Mouse (Mus musculus): Measurements from ENCODE around the gene Pgrmc2.

The Pgrmc2 gene

DNA sequence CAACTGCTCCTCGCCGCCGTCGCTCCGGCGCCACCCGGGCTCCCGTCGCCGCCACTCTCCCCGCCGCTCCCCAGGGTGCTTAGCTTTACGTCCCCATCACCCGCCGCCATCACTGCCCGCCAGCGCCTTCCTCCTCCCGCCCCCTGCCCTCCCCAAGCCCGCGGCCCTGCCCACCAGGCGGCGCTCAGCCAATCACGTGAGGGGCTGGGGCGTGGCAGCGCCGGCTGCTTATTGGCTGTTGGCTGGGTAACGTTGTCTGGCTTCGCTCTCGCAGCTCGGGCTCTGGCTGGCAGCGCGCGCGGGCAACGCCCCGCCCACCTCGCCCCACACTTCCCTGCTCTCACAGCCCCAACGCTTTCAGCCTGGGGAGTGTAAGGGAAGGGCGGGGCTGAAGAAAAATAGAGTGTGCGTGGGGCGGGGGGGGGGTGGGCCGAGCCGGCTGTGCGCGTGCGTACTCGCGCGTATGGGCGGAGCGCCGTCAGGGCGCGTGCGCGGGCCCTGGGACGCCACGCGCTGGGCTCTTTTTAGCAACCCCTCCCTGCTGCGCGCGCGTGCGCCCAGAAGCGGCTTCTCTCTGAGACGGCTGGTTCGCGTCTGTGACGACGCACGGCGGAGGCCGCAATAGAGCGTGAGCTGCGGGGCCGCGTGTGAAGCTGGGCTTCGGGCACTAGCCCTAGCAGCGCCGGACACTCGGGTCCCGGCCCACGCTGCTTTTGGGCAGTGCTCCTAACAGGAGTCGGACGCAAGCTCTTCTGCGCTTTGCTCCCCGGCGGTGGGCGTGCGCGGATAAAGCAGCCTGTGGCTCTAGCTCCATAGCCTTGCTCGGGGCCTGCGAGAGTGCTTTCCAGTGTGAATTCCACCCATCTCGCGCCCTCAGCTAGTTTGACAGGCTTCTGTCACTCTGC, at the start of gene Pgrmc2:
Pgrmc2 (minus strand) TSS at position 162 of the 905 bp plus-strand sequence.
- DNase-seq (ENCODE audit: low spot score in 2 of 2): peak; percentile 98

DNA sequence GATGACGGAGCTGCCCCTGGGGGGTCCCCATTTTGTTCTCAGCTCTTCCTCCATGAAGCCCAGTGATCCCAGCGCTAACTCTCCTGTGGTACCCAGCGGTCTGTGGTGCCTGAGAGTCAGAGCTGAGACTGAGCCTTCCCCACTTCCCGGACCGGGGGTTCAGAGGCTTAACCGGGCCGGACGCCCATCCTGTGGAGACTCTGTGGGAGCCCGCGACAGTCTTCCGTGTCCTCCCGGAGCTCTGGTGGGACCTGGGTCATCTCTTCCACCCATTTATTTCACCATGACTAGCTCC, 41.1 kb upstream of the Pgrmc2 start:
- no peak for DNase-seq (ENCODE audit: low spot score in 2 of 2)

DNA sequence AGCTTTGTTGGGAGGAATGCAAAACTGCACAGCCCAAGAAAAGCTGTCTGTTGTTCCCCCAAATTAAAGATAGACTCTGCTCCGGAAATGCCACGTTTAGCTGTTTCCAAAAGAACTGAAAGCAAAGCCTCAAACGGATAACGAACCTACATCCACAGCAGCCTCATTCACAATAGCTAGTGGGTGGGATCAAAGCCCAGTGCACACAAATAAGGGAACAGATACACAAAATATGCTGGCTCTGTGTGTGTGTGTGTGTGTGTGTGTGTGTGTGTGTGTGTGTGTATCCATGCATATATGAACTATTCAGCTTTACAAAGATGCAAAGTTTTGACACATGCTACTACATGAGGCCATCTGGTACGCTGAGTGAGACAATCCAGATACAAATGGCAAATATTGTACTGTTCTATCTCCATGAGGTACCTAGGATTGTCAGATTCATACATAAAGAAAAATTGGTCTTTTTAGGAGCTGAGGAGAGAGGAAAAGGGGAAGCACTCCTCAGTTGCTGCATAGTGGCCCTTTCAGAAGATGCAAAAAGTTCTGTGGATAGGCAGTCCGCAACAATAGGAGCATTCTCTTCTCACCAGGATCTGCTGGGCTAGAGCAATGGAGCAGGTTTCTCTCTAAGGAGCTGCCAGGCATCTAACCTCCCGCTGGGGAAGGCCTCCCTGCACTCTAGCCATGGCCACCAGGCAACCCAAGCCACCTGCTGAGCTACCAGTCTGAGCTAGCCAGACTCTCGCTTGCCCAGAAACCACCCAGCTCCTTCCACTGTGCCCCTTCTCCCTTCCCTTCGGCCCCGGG, 40.5 kb upstream of the Pgrmc2 start:
- no peak for DNase-seq (ENCODE audit: low spot score in 2 of 2)

DNA sequence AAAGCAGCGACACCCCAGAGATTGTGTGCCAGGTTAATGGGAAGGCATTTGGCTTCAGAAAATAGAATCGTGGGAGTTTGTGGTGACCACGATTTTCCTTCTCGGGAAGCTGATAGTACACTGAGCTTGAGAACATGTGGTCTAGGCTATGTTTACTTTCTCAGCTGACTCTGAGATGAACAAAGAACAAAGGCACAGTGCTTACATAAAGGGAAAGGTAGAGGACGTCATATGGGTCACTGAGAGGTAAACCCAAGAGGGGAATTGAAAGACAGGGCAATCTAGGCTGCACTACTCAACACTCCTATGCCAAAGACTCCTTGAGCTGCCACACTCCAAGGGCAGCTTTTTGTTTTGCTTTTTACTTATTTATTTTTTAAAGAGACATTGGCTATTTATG, 35.3 kb upstream of the Pgrmc2 start:
- no peak for DNase-seq (ENCODE audit: low spot score in 2 of 2)

DNA sequence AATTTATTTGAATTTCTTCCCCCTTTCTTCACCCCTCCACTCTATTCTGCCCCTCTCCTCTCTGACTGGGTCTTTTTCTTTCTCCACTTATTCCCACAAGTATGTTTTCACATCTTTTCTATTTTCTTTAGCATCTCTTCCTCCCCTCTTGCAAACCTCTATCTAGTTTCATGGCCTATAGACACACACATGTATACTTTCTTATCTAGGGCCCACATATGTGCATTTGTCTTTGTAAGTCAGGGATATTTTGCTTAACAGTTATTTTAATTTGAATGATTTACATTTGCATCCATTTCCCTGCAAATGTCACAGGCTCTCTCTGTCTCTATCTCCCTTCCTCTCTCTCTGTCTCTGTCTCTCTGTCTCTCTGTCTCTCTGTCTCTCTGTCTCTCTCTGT, 34.6 kb upstream of the Pgrmc2 start:
- DNase-seq (ENCODE audit: low spot score in 2 of 2): no peak

DNA sequence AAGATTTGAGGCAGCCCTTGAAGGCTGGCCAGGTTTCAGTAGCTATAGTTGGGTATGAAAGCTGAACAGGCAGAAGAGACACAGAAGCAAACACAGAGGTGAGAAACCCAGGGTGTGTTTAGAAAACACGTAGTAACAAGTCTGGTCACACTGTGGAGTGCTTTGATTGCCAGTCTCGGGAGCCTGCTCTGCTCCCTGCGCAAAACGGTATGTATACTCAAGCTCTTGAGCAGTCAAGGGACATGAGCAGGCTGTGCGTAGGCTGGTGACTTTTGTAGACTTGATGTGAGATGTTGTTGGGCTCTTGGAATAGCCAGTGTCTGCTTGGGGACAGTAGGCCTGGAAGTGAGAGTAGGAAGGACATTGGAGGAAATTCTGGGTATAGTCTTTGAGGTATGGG, 30.3 kb upstream of the Pgrmc2 start:
- peak; percentile 19 to 58 for DNase-seq (ENCODE audit: low spot score in 2 of 2)

DNA sequence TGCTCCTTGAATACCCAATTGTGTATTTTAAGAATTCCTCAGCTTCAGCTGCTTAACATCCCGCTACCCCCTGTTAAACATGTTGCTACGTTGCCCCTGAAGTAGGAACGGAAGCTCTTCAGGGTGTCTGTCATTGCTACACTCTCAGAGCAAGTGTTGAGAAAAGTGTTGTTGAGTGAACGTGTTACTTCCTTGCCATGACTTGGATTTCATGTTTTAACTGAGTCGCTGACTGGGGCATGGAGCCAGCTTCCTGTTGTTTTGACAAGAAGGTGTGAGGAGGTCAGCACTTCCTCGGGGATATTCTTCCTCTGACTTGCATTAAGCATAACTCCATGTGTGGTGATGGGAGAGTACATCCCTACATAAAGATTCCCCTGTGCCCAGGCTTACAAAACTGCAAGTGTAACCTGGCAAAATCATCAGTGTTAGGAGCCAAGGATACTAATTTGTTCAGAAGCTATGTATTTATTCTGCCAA, 25.5 kb upstream of the Pgrmc2 start:
- DNase-seq (ENCODE audit: low spot score in 2 of 2): no peak

DNA sequence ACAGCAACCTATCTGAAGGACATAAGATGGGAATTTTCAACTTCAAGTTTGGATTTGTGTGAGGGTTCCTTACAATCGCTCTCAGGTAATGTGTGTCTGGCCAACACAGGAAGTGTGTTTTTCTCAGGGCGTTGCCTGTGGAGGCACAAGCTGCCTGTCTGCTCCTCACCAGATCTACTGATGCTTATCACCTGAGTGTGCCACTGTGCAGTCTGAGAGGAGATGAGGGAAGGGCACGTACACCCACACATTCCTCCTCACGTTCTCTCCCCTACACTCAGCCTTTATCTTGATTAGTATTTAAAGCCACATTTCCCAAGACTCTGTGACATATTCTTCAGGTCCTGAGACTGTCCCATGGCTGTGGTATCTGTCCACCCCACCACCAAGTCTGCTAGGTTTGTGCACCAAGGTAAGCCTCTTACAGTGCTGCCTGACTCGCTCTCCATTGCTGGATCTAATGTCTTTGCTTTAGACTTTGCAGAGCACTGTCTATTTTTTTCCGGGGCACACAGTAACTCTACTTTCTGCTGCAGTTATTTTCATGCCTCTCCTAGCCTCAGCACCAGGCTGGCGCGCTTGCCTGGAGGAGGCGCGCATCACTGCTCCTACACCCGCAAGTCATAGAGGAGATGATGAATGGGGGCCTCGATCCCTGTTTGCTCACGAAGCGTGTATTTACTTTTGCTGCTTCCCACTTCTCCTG, 24.9 kb upstream of the Pgrmc2 start:
- DNase-seq (ENCODE audit: low spot score in 2 of 2): peak; percentile 19 to 20

DNA sequence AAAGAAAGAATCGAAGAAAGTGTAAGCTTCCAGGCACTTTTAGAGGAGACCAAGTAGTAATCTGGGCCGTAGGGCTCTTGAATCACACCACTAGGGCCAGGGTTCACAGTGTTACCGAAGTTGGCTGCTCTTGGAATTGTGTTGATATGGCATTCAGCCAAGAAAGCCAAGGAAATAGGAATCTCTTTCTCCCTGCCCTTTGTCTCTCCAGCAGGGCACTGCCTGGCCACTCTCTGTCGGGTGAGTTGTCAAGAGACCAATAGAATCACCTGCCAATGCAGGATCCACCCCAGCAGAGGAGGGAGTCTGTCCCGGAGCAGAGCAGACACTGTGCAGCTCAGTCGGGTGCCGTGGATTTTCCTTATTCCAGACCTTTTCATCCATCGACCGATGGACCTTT, 19.1 kb upstream of the Pgrmc2 start:
- DNase-seq (ENCODE audit: low spot score in 2 of 2): no peak

DNA sequence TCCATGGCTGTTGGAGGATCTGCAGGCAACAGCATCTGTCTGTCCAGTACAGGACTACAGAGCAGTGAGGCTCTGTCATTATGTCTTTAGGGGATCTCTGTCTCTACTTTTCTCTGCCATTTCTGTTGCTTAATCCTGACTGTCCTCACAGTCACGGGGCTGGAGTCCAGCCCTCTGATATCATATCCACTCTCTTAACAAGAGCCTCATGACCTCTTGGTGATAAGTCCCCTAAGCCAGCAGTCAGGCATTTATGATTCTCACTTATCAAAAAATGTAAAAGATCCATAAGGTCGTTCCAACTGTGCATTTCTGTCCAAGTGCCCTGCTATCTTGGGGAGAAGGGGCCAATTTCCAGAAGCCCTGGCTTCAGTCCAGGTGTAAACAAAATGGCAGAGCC, 17.3 kb upstream of the Pgrmc2 start:
- no peak for DNase-seq (ENCODE audit: low spot score in 2 of 2)

DNA sequence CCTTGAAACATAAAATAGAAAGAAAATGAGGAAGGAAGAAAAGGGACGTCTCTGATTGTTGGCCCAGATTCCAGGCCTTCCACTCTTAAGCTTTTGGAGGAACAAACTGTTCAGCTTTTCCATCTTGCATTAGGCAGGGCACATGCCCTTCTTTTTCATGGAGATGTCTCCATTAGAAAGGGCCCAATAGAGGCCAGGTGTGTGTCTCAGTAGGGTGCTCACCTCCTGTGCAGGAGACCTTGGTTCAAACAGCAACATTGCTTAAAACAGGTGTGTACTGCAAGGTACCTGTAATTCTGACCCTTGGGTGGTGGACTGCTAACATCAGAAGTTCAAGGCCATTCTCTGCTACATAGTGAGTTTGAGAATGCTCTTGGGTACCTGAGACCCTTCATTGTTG, 16.8 kb upstream of the Pgrmc2 start:
- no peak for DNase-seq (ENCODE audit: low spot score in 2 of 2)

DNA sequence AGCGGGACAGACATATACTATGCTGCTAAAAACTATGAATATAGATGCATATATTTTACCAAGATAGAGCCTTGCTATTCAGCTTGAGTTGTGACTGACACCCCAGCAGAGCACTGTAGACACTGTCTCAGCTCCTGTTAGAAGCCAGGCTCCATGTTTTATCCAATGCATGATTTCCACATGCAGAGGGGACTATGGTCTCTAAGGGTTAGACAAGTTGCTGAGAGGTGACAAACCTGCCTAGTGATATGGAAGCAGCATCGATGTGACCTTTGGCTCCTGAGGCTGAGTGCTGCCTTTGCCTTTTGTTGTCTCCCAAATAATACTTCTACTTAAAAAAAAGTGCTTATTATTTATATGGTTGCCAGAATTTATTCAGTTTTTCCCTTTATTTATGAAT, 10.4 kb upstream of the Pgrmc2 start:
- DNase-seq (ENCODE audit: low spot score in 2 of 2): no peak

DNA sequence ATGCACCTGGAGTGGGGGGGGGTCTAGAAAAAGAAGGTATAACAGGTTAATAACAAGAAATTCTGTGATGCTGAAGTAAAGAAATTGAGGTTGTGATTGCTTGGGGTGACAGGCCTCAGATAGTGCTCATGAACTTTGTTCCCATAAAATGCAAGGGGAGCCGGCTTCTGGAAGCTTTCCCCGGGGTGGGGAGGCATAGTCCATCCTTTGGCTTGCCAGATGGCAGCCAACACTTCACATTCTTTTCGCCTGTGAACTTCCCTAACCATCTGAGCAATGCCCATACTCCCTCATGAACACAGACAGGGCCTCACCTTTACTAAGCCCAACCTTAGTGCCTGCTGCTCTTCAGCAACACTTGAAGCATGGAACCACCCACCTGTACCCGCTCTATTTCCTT, 9.5 kb upstream of the Pgrmc2 start:
- DNase-seq (ENCODE audit: low spot score in 2 of 2): no peak

DNA sequence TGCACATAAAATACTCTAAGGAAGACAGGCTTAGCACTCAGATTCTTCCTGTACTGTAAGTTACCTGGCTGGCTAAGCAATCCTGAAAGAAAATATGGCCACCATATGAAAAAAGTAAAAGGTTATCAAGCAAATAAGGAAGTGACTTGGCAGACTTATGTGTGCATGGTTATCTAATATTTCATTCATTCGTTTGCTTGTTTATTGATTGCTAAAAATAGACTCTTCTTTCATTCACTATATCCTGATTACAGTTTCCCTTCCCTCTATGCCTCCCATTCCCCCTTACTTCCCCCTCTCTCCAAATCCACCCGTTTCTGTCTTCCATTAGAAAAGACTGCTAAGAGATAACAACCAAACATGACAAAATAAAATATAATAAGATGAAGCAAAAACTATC, 8.0 kb upstream of the Pgrmc2 start:
- DNase-seq (ENCODE audit: low spot score in 2 of 2): no peak

DNA sequence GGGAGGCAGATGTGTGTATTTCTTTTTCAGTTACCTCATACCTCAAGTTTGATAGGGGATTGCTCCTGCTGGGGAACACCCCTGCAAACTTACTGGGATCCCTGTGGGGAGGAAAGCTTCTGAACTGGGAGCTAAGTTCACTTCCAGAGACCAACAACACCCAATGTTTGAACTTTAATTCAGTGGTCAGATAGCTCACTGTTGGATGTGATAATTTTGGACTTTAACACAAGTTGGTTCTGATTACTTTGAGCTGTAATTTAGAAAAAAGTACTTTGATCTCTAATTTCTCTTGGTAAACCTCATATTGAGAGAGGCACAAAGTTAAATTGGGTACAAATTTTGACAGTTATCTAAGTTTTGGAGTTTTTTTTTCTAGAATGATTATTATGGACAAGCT, 4.2 kb upstream of the Pgrmc2 start:
- DNase-seq (ENCODE audit: low spot score in 2 of 2): no peak

DNA sequence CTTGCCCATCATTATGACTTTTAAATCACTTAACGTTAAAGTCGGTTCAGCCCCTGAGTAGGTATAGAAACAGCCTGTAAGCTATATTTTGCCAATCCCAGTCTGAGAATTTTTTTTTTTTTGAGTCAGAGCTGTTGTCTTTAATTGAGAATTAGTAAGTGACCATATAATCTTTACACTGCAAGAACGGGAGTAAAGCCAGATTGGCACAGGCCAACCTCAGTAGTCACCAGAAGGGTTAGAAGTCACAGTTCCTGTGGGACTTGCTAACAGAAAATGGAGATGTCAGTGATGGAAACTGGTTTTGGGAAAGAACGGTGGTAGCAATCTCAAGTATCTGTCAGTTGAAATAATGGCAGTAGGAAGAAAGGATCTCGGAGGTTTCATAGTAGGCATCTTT, 1.6 kb upstream of the Pgrmc2 start:
- DNase-seq (ENCODE audit: low spot score in 2 of 2): no peak

DNA sequence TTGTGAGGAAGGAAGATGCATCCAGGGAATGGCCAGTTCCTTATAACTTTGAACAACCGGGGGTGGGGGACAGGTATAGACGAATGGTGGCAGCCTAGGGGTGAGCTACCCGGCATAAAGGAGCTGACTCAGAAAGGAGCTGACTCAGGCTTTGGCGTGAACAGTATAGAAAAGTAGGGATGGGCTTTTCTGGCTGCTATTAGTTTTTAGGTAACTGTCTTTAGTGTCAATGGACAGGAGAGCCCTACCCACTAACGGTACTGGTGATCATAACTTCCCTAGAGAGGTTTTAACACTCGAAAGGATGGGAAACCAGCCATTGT, 905 bp upstream of the Pgrmc2 start:
- DNase-seq (ENCODE audit: low spot score in 2 of 2): no peak

DNA sequence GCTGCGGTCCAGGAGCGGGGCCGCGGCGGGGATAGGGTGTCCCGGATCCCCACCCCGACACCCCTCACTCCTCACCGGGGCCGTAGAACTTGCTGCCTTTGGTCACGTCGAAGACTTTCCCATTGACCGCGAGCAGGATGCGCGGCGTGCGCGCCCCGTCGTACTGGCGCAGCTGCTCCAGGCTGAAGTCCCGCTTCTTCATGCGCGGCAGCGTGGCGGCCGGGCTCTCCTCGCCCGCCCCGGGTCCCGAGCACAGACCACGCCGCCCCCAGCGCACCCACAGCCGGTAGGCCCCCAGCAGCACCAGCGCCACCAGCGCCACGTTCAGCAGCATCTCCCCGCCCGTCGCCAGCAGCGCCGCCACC, 344 bp downstream of the Pgrmc2 start:
- DNase-seq (ENCODE audit: low spot score in 2 of 2): no peak

DNA sequence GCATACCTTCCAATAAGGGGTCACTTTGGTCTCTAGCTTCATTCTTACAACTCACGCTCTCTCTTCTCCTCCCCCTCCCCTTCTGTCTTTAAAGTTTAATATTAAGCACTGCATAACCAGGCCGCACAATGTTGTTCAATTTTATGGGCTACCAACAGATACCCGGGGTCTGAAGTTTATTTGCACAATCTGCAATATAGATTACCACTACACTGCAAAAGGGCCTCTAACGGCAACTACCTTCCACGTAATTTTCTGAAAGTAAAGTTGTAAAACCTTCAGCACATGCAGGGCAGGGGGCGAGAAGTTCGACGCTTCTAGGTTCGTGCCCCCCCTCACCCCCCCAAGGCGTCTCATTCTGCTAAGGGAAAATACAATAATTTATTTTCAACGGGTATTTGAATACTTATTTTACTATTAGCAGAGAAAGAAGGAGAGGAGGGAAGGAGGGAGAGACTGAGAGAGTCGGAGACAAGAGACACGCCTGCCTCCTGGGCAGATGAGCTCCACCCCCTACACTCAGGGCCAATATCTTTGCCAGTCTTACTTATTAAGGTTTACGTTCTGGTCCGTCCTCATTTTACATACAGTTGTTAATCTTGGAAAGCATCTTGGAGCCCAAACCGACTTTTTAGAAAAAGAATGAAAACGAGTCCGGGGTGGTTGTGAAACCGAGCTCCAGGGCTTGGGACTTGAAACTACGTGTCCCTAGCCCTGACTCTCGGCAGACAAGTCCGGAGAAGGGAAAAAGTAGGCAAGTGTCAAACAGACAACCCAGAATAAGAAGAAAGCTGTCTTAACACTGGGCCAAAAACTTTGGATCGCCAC, 1.2 kb downstream of the Pgrmc2 start:
- DNase-seq (ENCODE audit: low spot score in 2 of 2): no peak

DNA sequence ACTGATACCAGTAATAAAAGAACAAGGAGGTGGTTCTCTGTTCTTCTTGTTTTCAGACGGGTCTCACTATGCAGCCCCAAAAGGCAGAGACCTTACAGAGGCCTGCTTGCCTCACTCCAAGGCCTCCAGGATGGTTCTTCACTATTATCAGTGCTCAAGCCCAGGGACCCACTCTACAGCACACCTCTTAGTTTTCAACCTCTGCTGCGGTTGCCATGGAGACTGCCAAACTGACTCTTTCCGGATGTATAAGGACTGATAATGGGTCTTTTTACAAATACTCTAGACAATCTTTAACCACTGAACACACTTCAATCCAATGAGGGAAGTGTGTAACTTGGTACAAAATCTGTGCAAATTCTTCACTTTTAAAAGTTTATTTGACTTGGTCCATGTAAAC, 2.1 kb downstream of the Pgrmc2 start:
- no peak for DNase-seq (ENCODE audit: low spot score in 2 of 2)

DNA sequence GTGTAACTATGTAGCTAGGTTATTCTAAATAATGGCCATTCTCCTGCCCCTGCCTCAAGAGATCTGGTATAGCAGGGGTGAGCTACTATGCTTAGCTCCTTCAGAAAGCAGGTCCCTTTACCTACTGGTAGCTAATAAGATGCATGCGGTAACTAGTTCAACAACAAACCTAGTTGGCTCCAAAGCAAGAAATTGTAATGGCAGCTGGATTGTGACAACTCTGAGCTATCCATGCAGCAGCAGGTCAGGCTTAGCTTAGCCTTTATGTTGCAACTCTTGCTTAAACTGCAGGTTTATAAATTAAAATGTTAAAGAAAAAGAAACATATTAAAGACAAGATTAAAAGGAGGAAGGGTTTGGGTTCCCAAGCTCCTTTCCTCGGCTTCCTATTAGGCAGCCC, 4.2 kb downstream of the Pgrmc2 start:
- no peak for DNase-seq (ENCODE audit: low spot score in 2 of 2)

DNA sequence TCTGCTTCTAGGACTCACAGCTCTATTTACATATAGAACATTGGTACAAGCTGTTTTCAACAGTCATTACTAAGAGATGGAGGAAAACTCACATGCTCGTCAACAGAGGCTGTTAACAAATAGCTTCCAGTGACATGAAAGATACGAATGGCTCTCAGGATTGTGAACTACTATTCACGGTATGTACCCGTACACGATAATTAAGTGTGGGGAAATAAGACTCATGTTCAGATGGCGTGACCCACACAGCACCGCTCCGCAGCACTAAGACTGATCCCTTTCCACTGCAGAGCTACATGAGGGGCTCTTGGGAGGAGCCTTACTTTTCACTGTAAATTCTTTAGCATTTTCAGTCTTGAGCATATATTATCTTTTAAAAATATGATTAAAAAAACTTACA, 7.5 kb downstream of the Pgrmc2 start:
- DNase-seq (ENCODE audit: low spot score in 2 of 2): no peak

Data from frontal cortex, postnatal 36 days (tissue).